Mouse (Mus musculus) v-Abl transformed pro-B cells (cell line): Measurements from ENCODE around the gene Gm26661.

ENCODE experiments used
- in situ Hi-C, 2 experiments: fragments of 400-800 bp; cut with MboI; formaldehyde crosslinking; loops; one replicate each; pipeline ENCODE4 v1.15.1; 2025; ENCODE audit not compliant: unreplicated experiment in 2 of 2

The Gm26661 gene

DNA sequence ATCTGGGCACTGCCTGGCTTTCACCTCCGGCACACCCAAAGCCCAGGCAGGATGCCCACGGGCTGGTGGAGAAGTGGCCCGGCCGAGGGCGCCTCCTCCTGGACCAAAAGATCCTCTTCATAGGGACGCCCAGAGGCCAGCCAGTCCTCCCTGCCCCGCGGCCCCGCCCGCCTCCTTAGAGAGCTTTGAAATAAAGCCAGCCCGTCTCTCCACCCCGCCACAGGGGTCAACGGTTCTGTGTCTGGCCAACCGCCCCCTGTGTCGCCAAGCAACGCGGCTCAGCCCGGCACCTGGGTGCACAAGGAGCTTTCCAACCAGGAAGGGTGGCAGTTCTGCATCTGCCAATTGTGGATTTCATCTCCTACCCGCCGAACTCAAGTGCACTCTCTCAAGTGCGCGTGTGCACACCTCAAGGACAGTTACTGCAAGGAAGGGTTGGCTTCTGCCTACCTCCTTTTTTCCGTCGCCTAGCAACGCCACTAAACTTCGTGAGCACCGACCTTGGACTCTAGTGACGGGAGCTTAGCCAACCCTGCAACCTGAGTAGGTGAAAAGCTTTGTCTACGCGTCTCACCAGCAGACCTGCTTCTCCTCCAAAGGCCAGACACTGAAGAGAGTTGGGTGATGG, at the start of gene Gm26661:
Gene Gm26661 (plus strand): TSS at position 56 of the 628 bp plus-strand sequence.
- in situ Hi-C loops, result no loop called here

DNA sequence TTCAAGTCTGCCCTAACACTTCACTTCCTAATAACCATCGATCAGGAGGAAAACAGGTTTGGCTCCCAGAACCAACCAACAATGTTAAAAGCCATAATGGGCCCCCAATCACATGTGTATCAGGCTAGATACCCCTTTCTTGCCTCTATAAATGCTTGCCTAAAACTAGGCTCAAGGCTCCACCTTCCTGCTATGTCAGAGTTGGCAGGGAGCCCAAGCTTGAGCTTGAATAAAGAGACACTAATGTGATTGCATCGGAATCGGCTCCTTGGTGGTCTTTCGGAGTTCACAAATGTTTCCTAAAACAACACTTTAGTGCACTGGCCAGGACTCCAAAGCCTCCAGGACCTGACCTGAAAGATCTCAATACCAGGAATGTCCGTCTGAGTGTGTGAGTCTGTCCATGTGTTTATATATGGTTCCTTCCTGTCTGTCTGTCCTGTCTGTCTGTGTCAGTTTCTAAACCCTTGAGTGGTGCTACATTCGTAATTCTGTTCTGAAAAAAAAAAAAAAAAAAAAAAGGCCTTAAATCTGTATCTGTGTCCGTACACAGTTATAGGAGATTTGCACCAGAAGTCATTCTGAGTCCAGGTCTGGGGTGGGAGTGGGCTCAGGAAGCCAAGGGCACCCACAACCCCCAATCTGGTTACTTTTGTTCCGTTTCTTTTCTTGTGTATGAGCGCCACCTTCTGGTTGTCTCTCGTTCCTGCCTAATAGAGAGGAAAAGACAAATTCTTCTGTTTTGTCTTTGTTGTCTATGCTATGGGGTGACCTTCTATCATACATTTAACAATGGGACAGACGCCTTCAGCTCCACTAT, 42.2 kb upstream of the Gm26661 start:
- in situ Hi-C loops, result no loop called here

- in situ Hi-C loops, result no loop called here
Measured at GRCm38 (mm10) chr14:7749764-7750089, 41.7 kb upstream of the Gm26661 start.

DNA sequence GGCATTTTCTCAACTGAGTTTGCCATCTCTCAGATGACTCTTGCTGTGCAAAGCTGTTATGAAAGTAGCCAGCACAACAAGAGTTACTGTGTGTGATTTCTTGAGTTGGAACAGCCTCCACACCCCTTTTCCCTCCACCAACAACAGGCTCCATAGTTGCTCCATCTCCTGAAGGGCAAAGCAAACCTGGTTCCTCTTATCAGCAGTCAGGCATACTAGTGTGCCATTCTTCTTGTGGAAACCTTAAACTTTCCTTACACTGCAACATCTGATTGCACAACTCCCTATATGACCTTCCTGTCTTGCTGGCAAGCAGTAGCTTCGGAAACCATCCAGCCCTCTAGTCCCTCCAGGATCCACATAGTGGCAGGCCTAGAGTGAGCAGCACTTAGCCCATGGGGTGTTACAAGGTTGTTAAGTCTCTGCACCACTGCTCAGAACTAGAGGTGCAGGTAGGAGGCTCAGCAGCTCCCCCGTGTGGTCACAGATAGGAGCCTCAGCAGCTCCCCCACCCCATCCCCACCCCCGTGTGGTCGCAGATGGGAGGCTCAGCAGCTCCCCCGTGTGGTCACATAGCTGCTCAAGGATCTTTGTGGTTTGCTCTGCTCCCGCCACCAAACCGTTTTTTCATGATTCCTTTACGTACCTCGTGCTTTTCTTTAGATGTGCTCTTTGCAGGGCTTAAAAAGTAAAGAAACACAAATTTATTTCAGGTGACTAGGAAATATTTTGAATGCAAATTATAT, 25.6 kb upstream of the Gm26661 start:
- in situ Hi-C loops, result no loop called here

DNA sequence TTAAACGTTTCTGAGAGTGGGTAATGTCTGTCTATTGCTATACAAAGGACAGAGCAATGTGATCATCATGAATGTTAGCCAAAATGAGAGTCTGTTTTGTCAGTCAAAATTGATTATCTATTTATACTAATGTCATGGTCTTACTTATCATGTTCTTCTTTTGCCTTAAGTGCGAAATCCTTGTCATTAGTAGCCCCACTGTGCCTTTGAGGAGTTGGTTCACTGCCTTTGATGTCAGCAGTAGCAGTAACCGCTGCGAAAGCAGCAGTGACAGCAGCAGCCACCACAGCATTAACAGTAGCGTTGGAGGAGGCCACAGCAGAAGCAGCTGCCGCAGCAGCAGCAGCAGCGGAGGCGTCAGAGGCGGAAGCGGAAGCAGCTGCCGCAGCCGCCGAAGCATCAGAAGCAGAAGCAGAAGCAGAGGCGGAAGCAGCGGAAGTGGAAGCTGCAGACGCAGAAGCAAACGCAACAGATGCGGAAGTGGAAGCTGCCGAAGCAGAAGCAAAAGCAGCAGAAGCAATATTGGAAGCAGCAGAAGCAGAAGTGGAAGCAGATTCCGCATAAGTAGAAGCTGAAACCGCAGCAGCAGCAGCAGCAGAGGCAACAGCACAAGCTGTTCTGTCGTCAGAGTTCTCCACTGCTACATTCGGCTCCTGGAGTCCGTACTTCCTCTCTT, 17.5 kb upstream of the Gm26661 start:
- in situ Hi-C loops, result no loop called here

- in situ Hi-C loops, result no loop called here
Measured at GRCm38 (mm10) chr14:7786073-7786472, 5.3 kb upstream of the Gm26661 start.

DNA sequence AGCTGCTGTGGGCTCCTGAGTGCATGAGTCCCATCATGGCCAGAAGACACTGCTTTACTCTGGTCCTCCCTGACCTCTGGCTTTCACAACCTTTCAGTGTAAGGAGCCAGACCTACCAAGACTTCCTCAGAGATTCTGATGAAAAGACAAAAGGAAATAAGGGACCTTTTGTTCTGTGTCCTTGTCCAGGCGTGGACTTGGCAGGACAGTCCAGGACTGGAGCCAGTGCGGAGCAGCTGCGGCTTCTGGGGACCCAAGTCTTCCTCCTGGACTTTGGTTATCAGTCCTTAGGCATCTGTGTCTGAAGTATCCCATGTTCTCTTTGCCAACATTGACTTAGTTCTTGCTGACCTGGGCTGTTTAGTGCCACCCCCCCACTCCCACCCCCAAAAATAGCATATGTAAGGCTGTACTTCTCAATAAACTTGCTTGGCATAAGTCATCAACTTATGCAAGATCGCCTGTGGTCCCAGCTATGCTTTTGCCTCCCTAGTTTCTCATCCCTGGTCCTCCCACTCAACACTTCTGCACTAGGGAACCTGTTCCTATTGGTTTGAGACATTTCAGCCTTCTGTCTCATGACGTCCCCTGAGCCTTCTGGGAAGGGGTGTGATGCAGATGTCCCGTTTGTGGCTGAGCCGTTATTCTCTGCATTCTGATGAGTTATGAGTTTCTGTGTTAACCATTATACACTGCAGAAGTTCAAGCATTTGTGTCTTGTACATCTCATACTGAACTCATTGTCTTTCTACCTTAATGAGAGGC, 1.9 kb upstream of the Gm26661 start:
- in situ Hi-C loops, result no loop called here

- in situ Hi-C loops, result no loop called here
Measured at GRCm38 (mm10) chr14:7791061-7791531, 291 bp upstream of the Gm26661 start.

- in situ Hi-C loops, result no loop called here
Measured at GRCm38 (mm10) chr14:7795961-7796360, 4.6 kb downstream of the Gm26661 start.

DNA sequence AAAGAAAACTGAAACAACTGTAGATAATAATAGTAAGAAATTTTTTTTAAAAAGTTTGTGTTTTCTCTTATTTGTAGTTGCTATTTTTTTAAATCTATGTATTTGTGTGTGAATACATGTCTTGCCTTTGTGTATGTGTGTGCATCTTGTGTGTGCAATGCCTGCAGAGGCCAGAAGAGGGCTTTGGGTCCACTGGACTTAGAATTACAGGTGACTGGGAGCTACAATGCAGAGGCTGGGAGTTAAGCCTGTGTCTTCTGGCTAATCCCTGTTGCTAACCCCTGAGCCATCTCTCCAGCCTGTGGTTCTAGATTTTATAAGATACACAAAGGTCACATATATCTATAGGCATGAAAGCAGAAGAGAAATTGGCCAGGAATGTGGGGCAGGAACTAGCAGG, 9.2 kb downstream of the Gm26661 start:
- in situ Hi-C loops, result no loop called here

GRCm38 (mm10) chr14:7801831-7802230, 10.4 kb downstream of the Gm26661 start:
- in situ Hi-C loops, result no loop called here

GRCm38 (mm10) chr14:7803874-7804557, 12.6 kb downstream of the Gm26661 start:
- in situ Hi-C loops, result no loop called here

DNA sequence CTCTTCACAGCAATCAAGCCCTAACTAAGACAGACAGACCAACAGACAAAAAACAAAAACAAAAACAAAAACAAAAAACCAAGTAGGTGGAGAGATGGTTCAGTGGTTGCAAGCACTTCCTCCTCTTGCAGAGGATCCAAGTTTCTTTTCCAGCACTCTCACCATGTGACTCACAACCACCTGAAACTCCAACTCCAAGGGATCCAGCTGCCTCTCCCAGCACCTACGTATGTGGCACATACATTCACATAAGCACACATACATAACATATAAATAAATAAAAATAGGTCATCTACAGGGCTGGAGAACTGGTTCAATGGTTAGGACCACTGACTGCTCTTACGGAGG, 13.1 kb downstream of the Gm26661 start:
- in situ Hi-C loops, result no loop called here

DNA sequence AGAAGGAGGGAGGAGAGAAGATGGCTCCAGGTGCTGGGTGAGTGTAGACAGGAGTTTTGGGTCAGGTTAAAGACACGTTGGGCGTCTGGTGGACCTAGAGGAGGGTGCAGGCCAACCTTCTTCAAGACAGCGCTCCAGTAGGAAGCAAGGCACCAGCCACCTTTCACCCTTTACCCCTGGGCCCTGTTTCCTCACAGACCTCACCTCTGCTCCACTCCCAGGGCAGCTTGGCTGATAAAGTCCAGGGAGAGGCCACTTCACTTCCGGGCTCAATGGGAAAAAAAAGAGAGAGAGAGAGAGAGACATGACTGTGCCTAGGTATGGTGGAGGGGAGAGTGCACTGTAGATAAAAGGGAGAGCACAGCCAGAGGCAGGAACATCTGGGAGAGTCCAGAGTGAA, 16.3 kb downstream of the Gm26661 start:
- in situ Hi-C loops, result no loop called here

- in situ Hi-C loops, result no loop called here
Measured at GRCm38 (mm10) chr14:7808501-7808981, 17.2 kb downstream of the Gm26661 start.

DNA sequence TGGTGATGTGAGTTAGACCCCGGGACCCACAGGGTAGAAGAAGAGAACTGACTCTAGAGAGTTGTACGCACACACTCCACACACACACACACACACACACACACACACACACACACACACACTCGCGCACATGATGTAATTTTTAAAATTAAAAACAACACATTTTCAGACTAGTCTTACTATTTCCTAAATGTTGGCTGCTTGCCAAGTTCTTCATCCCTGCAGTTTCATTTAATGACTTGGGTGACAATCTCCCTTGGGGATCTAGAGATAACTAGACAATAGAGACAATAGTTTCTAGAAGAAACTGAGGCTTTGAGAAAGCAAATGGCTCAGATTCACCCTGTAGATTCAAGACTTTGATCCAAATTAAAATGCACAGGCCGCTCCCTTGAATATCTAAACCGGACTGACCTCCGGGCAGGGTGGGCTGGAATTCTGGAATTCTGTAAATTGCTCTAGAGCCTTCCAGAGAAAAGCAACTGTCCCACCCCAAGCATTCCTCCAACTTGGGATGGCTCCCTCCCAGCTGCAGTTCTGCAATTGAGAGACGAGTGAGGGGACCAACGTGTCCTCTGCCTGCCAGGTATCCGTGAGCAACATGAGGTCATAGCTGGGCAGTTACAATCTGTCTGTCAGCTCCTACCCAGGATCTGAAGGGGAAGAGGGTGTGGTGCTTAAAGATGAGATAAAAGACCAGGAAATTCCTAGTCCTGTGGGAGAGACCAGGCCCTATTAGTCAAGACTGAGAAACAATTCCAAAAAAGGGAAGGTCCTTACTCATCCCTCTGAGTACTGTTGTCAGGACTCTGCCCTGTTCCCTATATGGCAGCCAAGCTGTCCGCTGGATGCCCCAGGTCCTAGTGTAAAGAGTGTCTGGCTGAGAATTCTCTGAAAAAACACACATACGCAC, 17.9 kb downstream of the Gm26661 start:
- in situ Hi-C loops, result no loop called here

DNA sequence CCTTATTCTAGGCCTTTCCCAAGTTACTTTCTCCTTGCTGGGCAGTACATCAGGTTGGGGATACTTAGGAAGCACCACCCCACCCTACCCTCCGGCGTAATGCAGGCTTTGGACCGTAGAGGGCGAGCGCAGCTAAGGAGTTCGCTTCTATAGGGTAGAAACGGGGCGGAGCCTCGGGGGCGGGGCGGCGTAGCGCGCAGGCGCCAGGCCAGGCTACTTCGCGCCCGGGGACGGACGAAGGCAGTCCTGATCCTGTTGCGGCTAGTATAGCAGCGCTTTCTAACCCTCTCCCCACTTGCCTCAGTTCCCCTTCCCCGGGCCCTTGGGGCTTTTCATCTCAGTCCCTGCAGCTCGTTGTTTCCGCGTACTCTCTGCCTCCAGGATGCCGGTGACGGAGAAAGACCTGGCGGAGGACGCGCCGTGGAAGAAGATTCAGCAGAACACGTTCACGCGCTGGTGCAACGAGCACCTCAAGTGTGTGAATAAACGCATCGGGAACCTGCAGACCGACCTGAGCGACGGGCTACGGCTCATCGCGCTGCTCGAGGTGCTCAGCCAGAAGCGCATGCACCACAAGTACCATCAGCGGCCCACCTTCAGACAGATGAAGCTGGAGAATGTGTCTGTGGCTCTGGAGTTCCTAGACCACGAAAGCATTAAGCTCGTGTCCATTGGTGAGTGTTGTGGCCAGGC, 26.5 kb downstream of the Gm26661 start, which contains the start of gene Flnb:
Gene Flnb (plus strand): TSS at position 188 of the 693 bp plus-strand sequence.
- in situ Hi-C loops, result no loop called here
